Mouse (Mus musculus) MEL (cell line): ENCODE results near the gene Ociad2. TPM values are rescaled to one million over a fixed set of nuclear protein-coding genes. Genes with fewer than 3 reads are reported as not detected.

Experiments
- DNase-seq: peaks from one replicate; pipeline ENCODE4 v3.0.0; 2011; ENCODE audit warnings: low read depth, low spot score
- H3K27ac ChIP-seq: 2 replicates; pipeline ENCODE4 v1.5.1; 2012; ENCODE audit warnings: low read depth, mild to moderate bottlenecking, control low read depth, low read length, moderate library complexity; ENCODE audit not compliant: control insufficient read depth
- H3K27me3 ChIP-seq, 2 experiments: fragments of 150-350 bp in 1 of 2; sonication (generic) in 1 of 2; 2 replicates each; pipeline ENCODE4 v1.6.1; 2012; ENCODE audit warnings: low read length in 2 of 2, mild to moderate bottlenecking in 2 of 2, improper control_type of control experiment in 1 of 2, moderate library complexity in 1 of 2; ENCODE audit not compliant: insufficient read depth in 2 of 2, control insufficient read depth in 1 of 2
- H3K36me3 ChIP-seq, 2 experiments: 2 replicates each; pipeline ENCODE4 v1.6.1; 2012 to 2014; ENCODE audit warnings: low read length in 2 of 2, improper control_type of control experiment in 1 of 2, inconsistent platforms in 1 of 2, mild to moderate bottlenecking in 1 of 2; ENCODE audit not compliant: insufficient read depth in 2 of 2, control insufficient read depth in 1 of 2
- H3K4me1 ChIP-seq, 2 experiments: fragments of 150-350 bp in 1 of 2; sonication (generic) in 1 of 2; 2 replicates each; pipeline ENCODE4 v1.6.1; 2012; ENCODE audit warnings: low read length in 2 of 2, improper control_type of control experiment in 1 of 2, mild to moderate bottlenecking in 1 of 2; ENCODE audit not compliant: insufficient read depth in 2 of 2, control insufficient read depth in 1 of 2
- H3K4me3 ChIP-seq, 2 experiments: fragments of 150-350 bp in 1 of 2; sonication (generic) in 1 of 2; 2 replicates each; pipeline ENCODE4 v1.5.1; 2012; ENCODE audit warnings: low read depth in 2 of 2, low read length in 2 of 2, mild to moderate bottlenecking in 2 of 2, moderate library complexity in 2 of 2, control low read depth in 1 of 2, improper control_type of control experiment in 1 of 2; ENCODE audit not compliant: control insufficient read depth in 1 of 2, insufficient read depth in 1 of 2
- H3K79me2 ChIP-seq: 2 replicates; pipeline ENCODE4 v1.6.1; 2012; ENCODE audit warnings: mild to moderate bottlenecking, low read length, moderate library complexity; ENCODE audit not compliant: control insufficient read depth, poor library complexity, insufficient read depth
- H3K9ac ChIP-seq: 2 replicates; pipeline ENCODE4 v1.6.1; 2012; ENCODE audit warnings: low read depth, mild to moderate bottlenecking, control low read depth, low read length, moderate library complexity; ENCODE audit not compliant: control insufficient read depth, poor library complexity, severe bottlenecking
- H3K9me3 ChIP-seq: fragments of 150-350 bp; sonication (generic); replicated peaks from 2 replicates; pipeline ENCODE4 v1.6.1; 2012; ENCODE audit warnings: mild to moderate bottlenecking, low read length, improper control_type of control experiment, moderate library complexity; ENCODE audit not compliant: insufficient read depth
- CHD2 ChIP-seq: IDR thresholded peaks from 2 replicates; pipeline ENCODE4 v1.6.1; 2011; ENCODE audit warnings: low read length, improper control_type of control experiment
- EP300 ChIP-seq, 2 experiments: IDR thresholded peaks; 2 replicates each; pipeline ENCODE4 v1.6.1; 2011; ENCODE audit warnings: improper control_type of control experiment in 2 of 2, low read length in 2 of 2, low read depth in 1 of 2, mild to moderate bottlenecking in 1 of 2
- ETS1 ChIP-seq: IDR thresholded peaks from 2 replicates; pipeline ENCODE4 v1.6.1; 2012; ENCODE audit warnings: low read depth, mild to moderate bottlenecking, inconsistent platforms, low read length, improper control_type of control experiment, moderate library complexity
- GATA1 ChIP-seq: IDR thresholded peaks from 2 replicates; pipeline ENCODE4 v1.6.1; 2011; ENCODE audit warnings: low read depth, low read length, improper control_type of control experiment
- JUND ChIP-seq: IDR thresholded peaks from 2 replicates; pipeline ENCODE4 v1.6.1; 2011; ENCODE audit warnings: low read depth, mild to moderate bottlenecking, improper control_type of control experiment, low read length
- KAT2A ChIP-seq: conservative IDR thresholded peaks from 2 replicates; pipeline ENCODE4 v1.6.1; 2012; ENCODE audit warnings: low read depth, low read length, improper control_type of control experiment, inconsistent platforms
- MAFK ChIP-seq: IDR thresholded peaks from 2 replicates; pipeline ENCODE4 v1.6.1; 2011; ENCODE audit warnings: low read depth, mild to moderate bottlenecking, low read length, improper control_type of control experiment, borderline replicate concordance
- MAZ ChIP-seq: IDR thresholded peaks from 2 replicates; pipeline ENCODE4 v1.6.1; 2012; ENCODE audit warnings: low read depth, mild to moderate bottlenecking, inconsistent platforms, low read length, improper control_type of control experiment
- MEF2A ChIP-seq: IDR thresholded peaks from 2 replicates; pipeline ENCODE4 v1.6.1; 2014; ENCODE audit warnings: low read depth, mild to moderate bottlenecking, inconsistent platforms, low read length, improper control_type of control experiment; ENCODE audit not compliant: poor library complexity, insufficient replicate concordance, severe bottlenecking; ENCODE audit errors: extremely low read depth
- MYB ChIP-seq: IDR thresholded peaks from 2 replicates; pipeline ENCODE4 v1.6.1; 2011; ENCODE audit warnings: mild to moderate bottlenecking, low read depth, low read length, improper control_type of control experiment
- POLR2AphosphoS2 ChIP-seq: IDR thresholded peaks from 2 replicates; pipeline ENCODE4 v1.6.1; 2011; ENCODE audit warnings: low read length, improper control_type of control experiment
- POLR2AphosphoS5 ChIP-seq: IDR thresholded peaks from 2 replicates; pipeline ENCODE4 v1.6.1; 2012; ENCODE audit warnings: low read depth, borderline replicate concordance, mild to moderate bottlenecking, inconsistent platforms, low read length, moderate library complexity, mixed read lengths
- RCOR1 ChIP-seq: IDR thresholded peaks from 2 replicates; pipeline ENCODE4 v1.6.1; 2012; ENCODE audit warnings: low read depth, mild to moderate bottlenecking, inconsistent platforms, low read length, improper control_type of control experiment
- SIN3A ChIP-seq: IDR thresholded peaks from 2 replicates; pipeline ENCODE4 v1.6.1; 2012; ENCODE audit warnings: low read length, improper control_type of control experiment, inconsistent platforms
- SMC3 ChIP-seq: IDR thresholded peaks from 2 replicates; pipeline ENCODE4 v1.6.1; 2011; ENCODE audit warnings: low read depth, low read length, improper control_type of control experiment
- TAL1 ChIP-seq: IDR thresholded peaks from 2 replicates; pipeline ENCODE4 v1.6.1; 2012; ENCODE audit warnings: mild to moderate bottlenecking, inconsistent platforms, low read length, moderate library complexity, mixed read lengths
- TCF12 ChIP-seq: IDR thresholded peaks from 2 replicates; pipeline ENCODE4 v1.6.1; 2014; ENCODE audit warnings: low read depth, mild to moderate bottlenecking, inconsistent platforms, low read length, improper control_type of control experiment, moderate library complexity
- UBTF ChIP-seq: IDR thresholded peaks from 2 replicates; pipeline ENCODE4 v1.6.1; 2012; ENCODE audit warnings: low read depth, mild to moderate bottlenecking, inconsistent platforms, low read length, improper control_type of control experiment, moderate library complexity, borderline replicate concordance; ENCODE audit not compliant: insufficient read depth
- USF2 ChIP-seq, 2 experiments: IDR thresholded peaks; 2 replicates each; pipeline ENCODE4 v1.6.1; 2011 to 2012; ENCODE audit warnings: improper control_type of control experiment in 2 of 2, low read length in 2 of 2, borderline replicate concordance in 1 of 2, inconsistent platforms in 1 of 2, low read depth in 1 of 2, mild to moderate bottlenecking in 1 of 2; ENCODE audit not compliant: insufficient read depth in 1 of 2
- polyA plus RNA-seq, 2 experiments: library from polyadenylated mRNA; stranded (reverse) in 1 of 2; unstranded in 1 of 2; fragments of >175 nt in 1 of 2; fragments of >200 nt in 1 of 2; gene quantifications; 2 replicates each; pipeline versions ENCODE4 v1.2.1 to v1.2.4; 2012; ENCODE audit warnings: low replicate concordance in 2 of 2, low read depth in 1 of 2; ENCODE audit not compliant: insufficient read length in 2 of 2, insufficient read depth in 1 of 2, missing spikeins in 1 of 2
- total RNA-seq: library from RNA; depleted of rRNA; stranded (reverse); fragments of 300-350 nt; gene quantifications from 2 replicates; pipeline ENCODE4 v1.2.3, GENCODE M21; 2012

The Ociad2 gene
- total and polyA plus RNA-seq, 3 experiments: 3.9 to 11.0 TPM; not detected in 1

DNA sequence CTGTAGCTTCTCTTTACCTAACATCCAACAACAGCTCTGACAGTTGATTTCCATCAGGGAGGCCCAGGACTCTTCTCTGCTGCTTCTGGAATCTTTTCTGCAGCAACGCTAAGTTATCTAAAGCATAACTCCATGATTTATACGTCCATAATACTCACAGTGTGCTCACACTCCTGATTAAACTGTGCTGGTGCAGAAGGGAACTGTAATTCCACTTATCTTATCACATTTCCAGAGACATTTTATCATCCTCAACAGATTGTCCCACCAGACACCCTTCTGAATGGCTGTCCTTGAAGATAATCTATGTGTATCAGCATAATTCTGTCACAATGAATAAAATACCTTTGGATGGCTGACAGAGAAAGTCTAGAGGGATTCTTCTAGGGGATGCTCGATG is 13.2 kb upstream of the Ociad2 start:
- Histone ChIP-seq H3K9me3 (no peaks in the 10 kb centered on the region), H3K4me1 (peaks cover 20 to 33% of the 10 kb centered on the region in 2 experiments)
- peak; percentile 40 for DNase-seq
- TF ChIP-seq RCOR1 (peak; percentile 89), KAT2A (peak; percentile 26; the same call in 1 of the 2 replicates), MYB (no peak; the same call in 1 of the 2 replicates), GATA1 (peak; percentile 95), EP300 (IDR thresholded peaks at IDR 0.05; ENCODE audit: low read depth in 1 of 2, low read length in 2 of 2) (peak; percentile 92 to 94), JUND (no peak), MEF2A (0 out of 2 replicates have a peak, but pooled peaks have one; percentile 7), UBTF (no peak), TAL1 (peak; percentile 60), TCF12 (peak; percentile 99), MAFK (peak; percentile 20; the same call in 1 of the 2 replicates), SIN3A (peak; percentile 28; the same call in 1 of the 2 replicates), ETS1 (peak; percentile 86), MAZ (no peak)
- TF ChIP-seq, all 39 proteins: peak for 10
- H3K9ac ChIP-seq: no peak overlapping the region
- H3K27ac ChIP-seq: peak overlapping the region; percentile 17; the same call in 1 of the 2 replicates
- peaks cover 0 to 20% of the 10 kb centered on the region in 2 experiments; a peak in 2 of 4 replicates for H3K36me3 ChIP-seq
- no peaks in the 10 kb centered on the region for H3K79me2 ChIP-seq
- H3K4me3 ChIP-seq: peak overlapping the region in 1 of 2 experiments; percentile 20; a peak in 1 of 4 replicates
- peaks cover 0 to 1% of the 10 kb centered on the region in 2 experiments; a peak in 1 of 4 replicates for H3K27me3 ChIP-seq

DNA sequence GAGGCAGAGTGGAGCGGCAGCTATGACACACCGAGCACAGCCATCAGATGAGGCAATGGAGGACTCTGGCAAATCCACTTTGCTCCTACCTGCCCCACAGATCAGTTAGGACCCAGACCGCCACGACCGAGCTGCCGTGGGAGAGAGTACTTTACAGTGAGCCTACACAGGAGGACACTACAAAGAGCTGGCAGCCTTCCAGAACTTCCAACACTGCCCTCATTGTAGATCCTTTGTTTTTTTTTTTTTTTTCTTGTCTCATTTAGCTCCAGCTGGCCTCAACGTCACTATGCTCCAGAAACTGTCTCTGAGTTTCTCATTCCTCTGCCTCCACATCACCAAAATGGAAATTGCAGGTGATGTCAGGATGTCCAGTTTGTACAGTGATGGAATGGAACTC is 12.7 kb upstream of the Ociad2 start:
- H3K36me3 ChIP-seq: peaks cover 0 to 20% of the 10 kb centered on the region in 2 experiments; a peak in 2 of 4 replicates
- no peaks in the 10 kb centered on the region for H3K9me3 ChIP-seq
- H3K4me1 ChIP-seq: peaks cover 20 to 33% of the 10 kb centered on the region in 2 experiments
- H3K27ac ChIP-seq: no peak overlapping the region
- peaks cover 0 to 1% of the 10 kb centered on the region in 2 experiments; a peak in 1 of 4 replicates for H3K27me3 ChIP-seq
- DNase-seq: peak; percentile 27
- no peak overlapping the region for H3K9ac ChIP-seq
- H3K79me2 ChIP-seq: no peaks in the 10 kb centered on the region
- TF ChIP-seq MYB: no peak
- TF ChIP-seq SMC3: no peak
- TF ChIP-seq POLR2AphosphoS5: no peak
- no peak for TF ChIP-seq CHD2
- no peak for TF ChIP-seq RCOR1
- no peak for TF ChIP-seq TCF12
- TF ChIP-seq SIN3A: no peak
- no peak for TF ChIP-seq EP300 (IDR thresholded peaks at IDR 0.05; ENCODE audit: low read depth in 1 of 2, low read length in 2 of 2)
- no peak for TF ChIP-seq USF2 (IDR thresholded peaks at IDR 0.05; ENCODE audit: borderline replicate concordance in 1 of 2, insufficient read depth in 1 of 2, low read depth in 1 of 2, low read length in 2 of 2)
- no peak for TF ChIP-seq MEF2A
- TF ChIP-seq POLR2AphosphoS2: no peak
- no peak for TF ChIP-seq UBTF
- H3K4me3 ChIP-seq: no peak overlapping the region
